Mouse (Mus musculus) ES-E14 (cell line): ENCODE measurements around the gene Kcna2.

Source experiments
- ZC3H11A ChIP-seq: IDR thresholded peaks from 2 replicates; pipeline ENCODE4 v1.6.1; 2012; ENCODE audit warnings: low read depth, mild to moderate bottlenecking, inconsistent platforms, low read length, borderline replicate concordance
- ZNF384 ChIP-seq: IDR thresholded peaks from 2 replicates; pipeline ENCODE4 v1.6.1; 2012; ENCODE audit warnings: low read depth, low read length, inconsistent platforms

DNA sequence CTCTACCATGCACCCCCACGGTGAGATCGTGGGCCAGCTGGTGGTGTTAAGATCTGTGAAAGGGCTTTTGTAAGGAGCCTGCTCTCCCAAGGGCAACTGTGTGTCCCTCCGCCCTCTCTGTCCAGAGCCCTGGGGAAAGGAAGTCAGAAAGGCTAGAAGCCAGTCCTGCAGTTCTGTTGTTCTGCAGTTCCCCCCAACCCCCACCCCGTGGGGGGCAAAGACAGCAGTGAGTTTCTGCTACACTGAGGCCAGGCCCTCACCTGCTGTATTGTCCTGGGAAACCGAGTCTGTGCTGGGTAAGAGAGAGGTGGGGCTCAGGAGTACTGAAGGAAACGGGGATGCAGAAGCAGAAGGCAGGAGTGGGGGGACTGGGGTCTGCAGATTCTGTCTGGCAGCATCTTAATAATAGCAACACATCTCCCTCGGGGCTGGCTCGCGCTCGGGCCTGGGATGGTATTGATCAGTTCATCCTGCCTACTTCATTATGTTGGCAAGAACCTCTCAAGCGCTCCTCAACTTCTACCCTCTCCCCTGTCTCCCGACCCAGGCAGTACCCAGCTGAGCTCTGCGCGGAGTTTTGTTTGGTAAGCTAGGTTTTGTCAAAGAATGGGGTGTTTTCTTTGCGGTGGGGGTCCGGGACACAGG lies at the start of gene Kcna2:
- TF ChIP-seq ZNF384 (no peak), ZC3H11A (no peak)
